Mouse (Mus musculus) heart, postnatal 0 days (tissue): ENCODE results near the gene Slc44a1.

Experiments
- CTCF ChIP-seq: IDR thresholded peaks from 2 replicates; pipeline ENCODE4 v1.5.1; 2016; ENCODE audit warnings: antibody characterized with exemption, control low read depth, low read depth
- EP300 ChIP-seq: IDR thresholded peaks from 2 replicates; pipeline ENCODE4 v1.6.1; 2016; ENCODE audit warnings: antibody characterized with exemption, low read depth

DNA sequence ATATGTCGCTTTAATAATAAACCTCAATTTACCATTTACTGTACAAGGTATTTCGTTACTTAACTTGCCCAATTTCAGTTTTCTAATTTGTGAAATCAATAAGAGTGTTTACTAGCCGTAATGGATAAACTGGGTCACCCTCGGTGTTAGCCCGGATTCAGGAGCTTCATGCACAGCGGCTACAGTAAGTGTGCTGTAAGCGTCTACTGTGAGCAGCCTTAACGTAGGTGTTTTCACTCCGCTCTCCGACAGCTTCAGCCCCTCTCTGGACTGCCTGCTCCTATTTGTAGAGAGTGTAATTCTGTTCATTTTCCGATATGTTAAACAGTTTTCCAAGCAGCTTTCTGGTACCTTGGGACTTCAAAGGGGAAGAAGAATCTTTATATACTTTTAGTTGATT, 99.7 kb downstream of the Slc44a1 start:
- TF ChIP-seq CTCF (no peak), EP300 (no peak)
